Mouse (Mus musculus) thymus, postnatal 0 days (tissue): Measurements from ENCODE around the gene Asic2. TPM values are rescaled to one million over a fixed set of nuclear protein-coding genes. Genes with fewer than 3 reads are reported as not detected.

Experiments
- DNase-seq: peaks from one replicate; pipeline ENCODE4 v3.0.0-alpha.2; 2015; ENCODE audit warnings: low spot score
- polyA plus RNA-seq: library from polyadenylated mRNA; unstranded; fragments of >200 nt; fragmentation: Nextera tagmentation; extraction: Ambion mirVana; gene quantifications from 2 replicates; pipeline ENCODE4 v1.2.1, GENCODE M21; 2015

Asic2 gene
- not detected in 2 replicates for polyA plus RNA-seq

DNA sequence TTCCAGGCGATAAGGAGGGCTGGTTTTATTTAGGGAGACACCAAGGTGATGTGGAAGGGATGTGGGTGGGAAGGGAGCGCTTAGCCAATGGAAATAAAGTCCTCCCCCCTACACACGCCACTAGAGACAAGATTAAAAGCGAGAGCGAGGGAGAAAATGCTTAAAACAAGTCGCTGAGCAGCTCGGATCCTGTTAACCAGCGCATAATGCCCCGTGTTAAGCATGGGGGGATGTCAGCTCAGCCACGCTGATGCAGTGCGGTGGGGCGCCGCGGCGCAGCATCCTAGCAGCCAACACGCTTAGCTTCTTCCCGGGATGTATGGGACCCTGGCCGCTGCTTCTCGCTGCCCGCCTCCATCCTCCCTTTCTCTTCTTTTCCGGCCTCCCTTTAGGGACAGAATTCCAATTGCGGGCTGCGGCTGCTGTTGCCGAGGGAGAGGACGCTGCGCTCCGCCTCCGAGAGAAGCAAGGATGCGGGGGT lies at the start of gene Asic2:
TSS of gene Asic2 (minus strand) at position 57 of the 481 bp plus-strand sequence.
- no peak for DNase-seq

DNA sequence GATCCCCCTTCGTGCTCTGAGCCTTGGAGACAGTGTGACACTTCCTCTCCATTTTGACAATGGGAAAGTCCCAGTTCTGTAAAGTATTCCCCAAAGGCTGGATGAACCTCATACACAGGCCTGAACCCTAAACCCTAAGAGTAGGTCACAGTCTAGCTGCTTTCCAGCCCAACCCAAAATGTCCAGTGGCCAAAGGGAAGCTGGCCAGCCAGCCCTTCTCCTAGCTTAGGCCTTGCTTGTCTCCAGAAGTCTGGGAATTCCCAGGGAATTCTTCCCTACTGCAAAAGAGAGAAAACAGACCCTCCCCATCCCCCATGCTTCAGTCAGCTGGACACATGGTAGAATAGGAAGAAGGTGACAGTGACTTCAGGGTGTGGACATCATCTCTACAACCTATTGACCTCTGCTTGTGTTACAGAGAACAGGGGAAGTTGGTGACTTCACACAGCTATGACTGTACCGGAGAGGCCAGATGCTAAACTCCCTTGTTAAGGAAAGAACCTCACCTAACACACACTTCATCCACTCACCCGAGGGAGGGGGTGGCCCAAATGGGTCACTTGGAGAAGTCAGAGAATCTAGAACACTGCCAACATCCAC lies 48.0 kb upstream of the Asic2 start:
- DNase-seq = no peak

DNA sequence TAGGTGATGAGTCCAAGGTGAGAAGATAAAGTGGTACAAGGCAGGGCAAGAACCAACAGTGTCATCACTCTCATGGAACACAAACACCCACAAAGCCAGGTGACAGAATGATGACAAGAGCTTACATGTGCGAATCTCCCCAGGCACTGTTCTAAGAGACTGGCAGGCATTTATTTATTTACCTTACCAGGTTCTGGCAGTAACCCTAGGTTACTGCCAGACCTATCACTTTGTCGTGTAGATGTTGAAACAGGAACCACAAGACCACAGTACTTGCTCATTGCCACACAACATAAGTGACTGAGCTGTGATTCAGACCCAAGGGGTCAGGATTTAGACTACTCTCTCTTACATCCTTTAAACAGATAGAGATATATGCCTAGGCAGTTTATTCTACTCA lies 46.8 kb upstream of the Asic2 start:
- DNase-seq = no peak

DNA sequence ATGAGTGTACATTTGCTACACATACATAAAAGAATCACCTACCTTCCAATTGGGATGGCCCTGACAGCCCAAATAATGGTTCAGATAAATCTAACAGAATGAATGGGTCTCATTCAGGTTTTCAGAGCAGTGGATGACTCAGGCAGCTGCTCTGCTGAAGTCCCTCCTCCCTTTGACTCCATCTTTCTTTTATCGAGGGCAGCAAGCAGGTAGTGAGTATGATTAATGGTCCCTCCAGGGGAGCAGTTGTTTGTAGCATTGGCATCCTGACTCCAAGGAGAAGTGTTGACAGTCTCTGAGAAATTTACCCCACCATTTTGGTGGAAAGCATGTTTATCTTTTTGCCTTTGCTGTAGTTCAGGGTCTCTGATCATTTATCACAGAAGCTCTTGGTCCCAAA lies 45.5 kb upstream of the Asic2 start:
- DNase-seq = no peak

DNA sequence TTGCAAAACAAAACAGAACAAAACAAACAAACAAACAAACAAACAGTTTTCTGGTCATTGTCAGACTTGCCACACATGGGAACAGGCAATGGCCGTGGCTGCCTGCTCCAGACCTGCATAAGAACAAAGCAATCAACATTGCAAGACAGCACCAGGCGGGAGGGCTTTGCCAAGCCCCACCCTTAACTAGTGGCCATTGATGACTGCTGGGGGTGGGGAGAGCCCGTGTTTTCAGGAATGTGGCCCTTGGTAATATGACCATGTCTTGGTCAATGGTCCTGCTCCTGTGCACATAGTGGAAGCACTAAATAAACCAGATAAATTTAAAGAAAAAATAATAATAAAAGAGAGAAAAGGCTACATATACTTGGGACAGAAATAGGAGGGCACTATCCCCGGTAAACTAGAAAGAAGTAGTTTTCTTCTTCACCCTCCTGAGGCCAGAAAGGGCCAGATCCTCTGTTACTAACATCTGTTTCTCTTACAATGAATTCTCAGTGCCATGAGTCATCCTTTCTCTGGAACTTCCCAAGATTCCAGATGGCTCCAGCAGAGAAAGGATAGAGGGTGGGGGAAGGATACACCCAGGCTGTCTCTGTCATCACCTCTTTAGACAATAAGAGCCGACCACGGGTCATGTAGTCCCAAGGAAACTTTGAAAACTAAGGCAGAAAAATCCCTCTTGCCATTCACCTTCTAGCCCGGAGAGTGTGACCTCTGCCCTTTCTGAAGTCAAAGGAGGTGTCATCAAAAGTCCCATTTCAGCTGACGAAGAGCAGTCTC lies 43.3 kb upstream of the Asic2 start:
- no peak for DNase-seq

DNA sequence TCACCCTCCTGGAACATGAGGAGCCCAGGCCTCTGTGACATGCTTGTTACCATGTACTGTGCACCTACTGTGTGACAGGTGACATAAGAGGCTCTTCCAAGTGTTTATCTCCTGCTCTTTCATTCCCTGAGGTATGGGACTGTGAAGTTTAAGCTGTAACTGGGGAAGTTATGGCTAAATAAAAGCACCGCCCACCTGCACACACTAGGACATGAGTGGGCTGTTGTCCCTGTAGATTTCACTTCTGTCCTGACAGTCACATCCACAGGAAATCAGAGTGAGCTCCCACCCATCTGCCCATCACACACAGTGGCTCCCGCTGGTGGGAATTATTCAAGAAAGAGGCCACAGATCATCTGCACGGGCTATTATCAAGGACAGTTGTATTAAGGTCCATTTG lies 41.9 kb upstream of the Asic2 start:
- DNase-seq = no peak

DNA sequence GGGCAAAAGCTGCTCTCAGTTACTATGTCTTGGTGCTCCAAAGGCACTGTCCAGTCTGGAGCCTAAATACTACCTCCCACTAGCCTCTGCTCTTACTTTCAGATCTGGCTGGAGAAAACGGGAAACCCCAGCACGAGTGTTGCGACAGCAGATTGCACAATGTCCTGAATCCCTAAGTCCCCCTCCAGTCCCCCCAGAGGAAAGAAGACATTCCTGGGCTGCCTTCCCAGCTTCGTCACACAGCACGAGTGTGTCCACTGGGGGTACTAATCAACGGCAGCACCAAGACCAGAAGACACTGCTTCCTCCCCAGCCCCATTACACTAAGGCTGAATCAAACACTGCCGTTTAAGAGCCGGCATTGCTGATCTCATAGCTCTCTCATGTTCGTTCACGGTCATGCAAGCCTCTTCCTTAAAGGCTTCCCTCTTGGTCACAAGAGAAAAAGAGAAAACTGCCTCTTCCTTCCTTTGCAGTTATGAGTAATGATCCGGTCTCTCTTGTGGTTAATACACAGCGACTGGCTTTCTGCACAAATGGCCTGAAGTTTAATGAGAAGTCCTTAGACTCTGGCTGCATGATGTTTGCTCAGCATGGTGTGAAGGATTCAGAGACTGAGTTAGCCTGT lies 38.7 kb upstream of the Asic2 start:
- DNase-seq = no peak

DNA sequence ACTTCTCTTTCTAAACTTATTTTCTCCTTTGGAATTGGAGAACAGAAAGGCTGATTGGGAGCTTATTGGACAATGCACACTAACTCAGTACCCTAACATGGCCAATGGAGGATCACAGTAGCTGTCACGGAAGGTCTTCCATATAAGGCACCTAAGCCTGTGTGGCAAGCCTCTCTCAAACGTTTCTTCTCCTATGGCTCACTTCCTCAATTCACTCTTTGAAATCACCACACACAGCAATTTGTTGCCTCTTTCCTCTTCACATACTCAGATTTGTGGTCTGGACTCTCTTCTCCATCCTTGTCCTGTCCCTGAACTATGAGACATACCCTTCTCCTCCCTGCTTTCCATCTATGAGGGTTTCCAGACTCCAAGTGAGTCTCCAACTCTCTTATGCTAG lies 36.6 kb upstream of the Asic2 start:
- DNase-seq = no peak

DNA sequence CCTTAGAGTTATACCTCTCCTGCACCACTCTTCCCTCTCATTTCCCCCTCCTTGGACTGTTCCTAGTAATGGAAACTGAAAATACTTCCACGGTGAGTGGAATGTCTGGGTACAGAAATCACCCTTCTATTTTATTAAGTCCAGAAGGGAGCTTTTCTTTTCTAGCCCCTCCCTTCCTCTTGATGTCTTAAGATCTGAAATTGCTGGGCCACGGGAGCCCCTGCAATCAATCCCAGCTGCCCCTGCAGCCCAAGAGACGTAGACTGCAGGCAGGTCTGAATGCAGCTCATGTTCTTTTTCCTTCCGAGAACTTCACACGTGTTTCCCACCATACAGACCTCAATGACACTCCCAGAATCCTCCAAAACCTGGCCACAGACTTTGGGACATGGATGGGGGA lies 32.3 kb upstream of the Asic2 start:
- no peak for DNase-seq

DNA sequence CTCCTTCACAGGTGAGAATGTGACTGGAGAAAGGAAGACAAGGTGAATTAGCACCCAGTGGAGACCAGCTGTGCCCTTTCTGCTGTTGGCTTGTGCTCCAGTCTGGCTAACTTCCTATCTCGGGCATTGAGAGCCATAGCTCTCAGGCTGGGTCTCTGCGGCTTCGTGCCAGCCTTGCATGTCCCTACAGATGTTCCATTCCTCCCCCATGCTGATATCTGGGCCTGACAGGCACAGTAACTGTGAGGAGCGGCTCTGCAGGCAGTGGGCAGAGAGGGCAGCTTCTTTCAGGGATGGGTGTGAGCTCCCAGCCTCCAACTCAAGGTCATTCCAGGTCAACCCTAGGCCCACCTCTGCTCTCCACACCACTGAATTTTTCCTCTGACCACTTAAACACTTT lies 31.2 kb upstream of the Asic2 start:
- DNase-seq = no peak

DNA sequence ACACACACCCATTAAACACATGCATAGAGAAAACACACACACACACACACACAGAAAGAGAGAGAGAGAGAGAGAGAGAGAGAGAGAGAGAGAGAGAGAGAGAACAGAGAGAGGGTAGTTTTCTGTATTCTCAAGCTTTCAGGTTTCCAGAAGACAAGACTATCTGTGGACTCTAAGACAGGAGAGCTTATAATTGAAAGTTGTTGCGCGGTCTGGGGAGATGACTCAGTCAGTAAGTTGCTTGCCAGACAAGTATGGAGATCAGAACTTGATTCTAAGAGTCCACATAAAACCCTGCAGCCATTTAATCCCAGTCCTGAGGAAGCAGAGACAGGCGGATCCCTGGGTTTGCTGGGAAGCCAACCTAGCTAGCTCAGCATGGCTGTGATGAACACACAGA lies 30.4 kb upstream of the Asic2 start:
- DNase-seq = no peak

DNA sequence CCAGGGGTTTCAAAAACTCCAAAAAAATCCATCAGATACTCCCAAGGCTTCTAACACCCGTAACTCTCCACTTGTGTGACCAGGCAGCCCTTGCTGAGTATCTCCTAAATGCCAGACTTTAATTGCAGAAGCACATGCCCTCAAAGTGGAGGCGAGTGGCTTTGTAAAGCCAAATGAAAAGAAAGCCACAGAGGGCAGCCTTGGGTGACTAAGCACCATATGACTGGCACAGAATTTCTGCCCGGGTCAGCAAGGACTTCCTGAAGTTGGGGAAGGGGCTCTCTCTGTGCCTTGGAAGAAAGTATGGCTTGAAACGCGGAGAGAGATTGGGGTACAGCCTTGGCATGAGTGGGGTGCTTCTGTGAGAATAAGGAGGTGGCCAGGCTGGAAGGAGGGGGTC lies 28.8 kb upstream of the Asic2 start:
- DNase-seq = no peak

DNA sequence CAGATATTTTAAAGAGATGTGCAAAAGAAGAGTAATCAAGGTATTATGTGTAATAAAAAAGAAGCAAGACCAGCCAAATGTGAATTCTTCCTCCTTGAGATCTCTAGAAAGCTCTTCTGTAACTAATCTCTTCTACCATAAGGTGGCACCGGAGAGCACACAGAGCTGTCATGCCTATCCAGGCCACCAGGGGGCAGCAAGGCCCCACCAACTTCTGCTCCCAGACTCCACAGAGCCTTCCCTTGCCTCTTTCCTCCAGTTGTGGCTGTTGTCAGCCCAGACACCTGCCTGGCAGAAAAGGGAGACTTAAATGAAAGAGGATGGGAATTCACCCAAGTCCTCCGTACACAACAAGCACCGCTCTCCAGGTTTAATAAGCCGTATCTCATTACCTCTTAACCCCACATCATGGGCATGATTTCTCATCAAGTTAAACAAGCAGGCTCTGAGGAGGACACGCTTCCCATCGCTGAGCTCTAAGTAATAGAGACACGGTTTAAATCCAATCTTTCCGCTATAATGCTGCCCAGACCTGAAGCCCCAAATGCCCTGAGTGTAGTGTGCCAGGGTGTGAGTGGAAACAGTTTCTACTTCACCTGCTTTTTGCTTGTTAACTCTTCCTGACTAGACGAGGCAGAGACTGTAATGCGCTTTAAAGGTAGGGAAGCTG lies 28.1 kb upstream of the Asic2 start:
- peak; percentile 66 for DNase-seq

DNA sequence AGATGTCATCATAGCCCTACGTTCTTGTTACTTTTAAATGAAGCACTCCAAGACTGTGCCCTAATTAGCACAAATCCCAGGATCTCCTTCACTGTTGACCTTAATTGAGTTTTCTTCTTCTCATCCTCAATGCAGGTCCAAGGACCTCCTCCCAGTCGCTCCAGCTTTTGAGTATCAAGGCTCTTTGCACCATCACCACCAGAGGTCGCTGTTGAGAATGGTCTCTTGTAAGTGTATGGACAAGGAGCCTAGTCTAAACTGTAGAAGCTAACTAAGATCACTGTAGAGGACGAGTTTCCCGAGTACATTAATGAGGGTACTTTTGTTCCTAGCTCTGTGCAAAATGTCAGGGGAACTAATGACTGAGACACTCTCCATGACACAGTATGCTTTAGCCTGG lies 14.9 kb upstream of the Asic2 start:
- peak; percentile 64 for DNase-seq

DNA sequence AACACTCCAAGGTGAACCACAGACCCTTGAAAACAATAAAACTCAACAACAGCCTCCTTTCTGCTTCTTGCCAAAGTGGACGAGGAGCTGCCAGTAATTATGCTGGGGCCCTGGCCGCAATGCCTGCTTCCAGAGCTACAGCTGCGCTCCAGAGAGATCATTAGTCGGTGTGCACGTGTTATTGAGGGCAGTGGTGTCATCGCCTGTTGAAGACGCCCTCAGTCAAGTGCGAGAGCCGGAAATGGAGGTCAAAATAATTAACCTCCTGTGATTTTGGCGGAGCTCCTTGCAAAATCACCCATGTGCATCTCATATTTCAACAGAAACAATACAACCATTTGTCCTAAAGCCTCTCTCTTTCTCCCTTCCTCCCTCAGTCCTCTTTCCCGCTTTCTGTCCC lies 13.9 kb upstream of the Asic2 start:
- no peak for DNase-seq

DNA sequence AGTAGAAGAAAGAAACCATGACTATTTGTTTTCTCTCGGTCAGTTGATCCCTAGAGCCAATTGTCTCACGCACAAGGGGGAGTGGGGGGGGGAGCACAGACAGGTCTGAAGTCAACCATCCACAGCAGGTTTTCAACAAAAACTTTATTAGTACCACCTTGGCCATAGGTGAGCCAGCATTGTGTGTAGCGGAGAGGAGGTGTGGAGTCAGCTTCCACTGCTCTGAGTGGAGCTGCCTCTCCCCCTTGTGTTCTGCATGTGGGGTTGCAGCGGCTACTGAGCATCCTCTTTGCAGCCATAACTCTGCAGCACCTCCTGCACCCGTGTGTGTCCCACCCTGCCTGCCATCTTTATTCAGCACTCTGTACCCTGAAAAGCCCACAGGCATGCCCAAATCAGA lies 6.3 kb upstream of the Asic2 start:
- no peak for DNase-seq

DNA sequence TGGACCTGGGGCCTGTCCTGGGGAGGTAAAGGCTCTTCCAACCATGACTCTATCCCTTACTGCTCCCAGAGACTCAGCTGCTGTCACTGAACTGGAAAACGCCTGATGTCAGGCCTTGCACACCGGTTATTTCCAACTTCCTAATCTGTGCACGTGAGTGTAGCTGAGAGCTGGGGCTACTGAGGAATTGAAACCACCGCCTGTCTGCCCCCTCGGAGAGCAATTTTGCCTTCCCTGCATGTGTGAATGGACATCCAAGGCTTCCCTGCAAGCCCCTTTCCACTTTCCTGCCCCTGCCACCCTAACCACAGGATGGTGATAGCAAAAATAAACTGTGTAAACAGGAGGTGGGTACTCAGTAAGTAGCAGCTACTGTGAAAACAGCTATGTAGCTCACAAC lies 5.4 kb upstream of the Asic2 start:
- no peak for DNase-seq

DNA sequence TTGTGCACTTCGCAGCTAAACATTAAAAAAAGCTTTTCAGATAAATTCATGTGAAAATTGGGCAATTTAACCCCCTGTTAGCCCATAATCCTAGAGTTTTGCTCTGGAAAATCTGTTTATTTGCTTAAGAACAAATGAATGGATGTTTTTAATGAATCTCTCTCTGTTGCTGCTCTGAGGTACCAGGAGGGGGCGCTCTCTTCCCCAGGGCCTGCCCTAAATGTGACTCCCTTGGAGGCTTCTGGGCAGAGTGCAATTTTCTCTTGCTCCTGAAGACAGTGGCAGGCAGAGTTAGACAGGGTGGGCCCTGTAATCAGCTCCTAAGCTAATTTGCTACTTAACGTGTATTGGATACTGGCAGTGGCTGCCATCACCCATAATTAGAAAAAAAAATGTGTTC lies 3.8 kb upstream of the Asic2 start:
- no peak for DNase-seq

DNA sequence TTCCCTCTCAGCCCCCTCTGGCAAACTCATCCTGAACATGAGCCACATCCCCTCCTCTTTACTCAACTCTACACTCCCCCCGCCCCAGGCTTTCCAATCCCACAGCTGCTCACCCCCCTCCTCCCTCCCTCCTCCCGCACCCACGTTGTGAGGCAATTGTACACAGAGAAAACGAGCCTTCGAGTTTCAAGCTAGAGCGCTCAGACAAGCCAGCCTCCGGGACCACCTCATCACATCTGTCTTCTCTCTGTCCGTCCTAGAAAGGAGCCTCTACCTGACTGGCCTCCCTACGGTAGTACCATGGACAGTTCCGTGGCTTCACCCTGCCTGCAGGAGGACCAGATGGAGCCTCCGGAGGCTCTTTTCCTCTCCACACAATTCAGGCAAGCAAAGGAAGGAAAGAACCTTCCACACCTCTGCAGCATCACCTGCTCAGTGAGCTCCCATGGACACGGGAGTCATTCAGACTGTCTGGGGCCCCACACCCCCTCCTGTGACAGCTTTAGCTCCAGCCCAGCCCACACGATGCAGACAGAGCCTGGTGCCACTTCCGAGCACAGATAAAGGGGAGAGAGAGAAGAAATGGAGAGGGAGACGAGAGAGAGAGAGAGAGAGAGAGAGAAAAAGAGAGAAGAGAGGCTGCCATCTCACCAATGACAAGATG lies 1.5 kb downstream of the Asic2 start:
- DNase-seq = no peak

DNA sequence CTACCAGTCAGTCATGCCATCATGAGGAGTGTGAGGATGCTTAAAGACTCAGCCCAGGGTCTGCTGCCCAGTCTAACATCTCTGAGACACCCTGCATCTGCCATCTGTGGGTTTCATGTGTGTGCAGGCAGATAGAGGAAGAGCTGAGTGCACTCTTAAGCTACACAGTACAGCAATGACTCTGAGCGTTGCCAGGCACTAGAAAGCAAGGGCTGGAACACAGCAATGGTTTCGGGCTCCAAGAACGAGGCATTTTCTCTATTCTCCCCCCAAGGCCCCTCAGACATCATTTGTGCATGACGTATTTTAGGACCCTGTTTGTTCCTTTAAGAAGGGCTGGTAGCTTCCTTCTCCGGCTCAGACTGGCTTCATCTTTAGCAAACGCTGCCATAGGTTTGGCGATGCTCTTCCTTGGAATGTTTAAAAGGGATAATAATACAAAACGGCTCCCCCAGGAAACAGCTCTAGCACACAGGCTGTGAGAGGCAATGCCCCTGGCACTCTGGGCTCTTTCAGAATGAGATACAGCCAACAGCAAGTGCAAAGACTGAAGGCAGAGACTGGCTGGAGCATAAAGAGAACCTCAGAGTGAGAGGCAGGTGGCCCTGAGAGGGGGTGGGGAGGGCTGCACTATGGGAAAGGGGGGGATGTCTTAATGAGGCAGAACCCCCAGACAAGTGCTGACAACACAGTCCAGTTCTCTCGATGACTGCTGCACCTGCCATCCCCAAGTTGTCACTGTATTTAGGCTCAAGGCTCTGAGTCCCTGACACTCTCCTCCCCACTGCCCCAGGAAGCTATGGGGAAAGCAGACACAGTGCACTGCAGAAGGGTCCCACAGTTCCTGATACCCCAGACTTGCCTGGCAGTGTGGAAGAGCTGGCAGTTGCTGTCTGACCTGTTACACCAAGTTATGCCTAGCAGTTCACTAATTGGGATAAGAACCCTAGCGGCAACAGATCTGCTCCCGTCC lies 2.3 kb downstream of the Asic2 start:
- DNase-seq = no peak
